Mouse (Mus musculus) heart, adult 2 months (tissue): Measurements from ENCODE around the gene Vamp3.

Source experiments
- CTCF ChIP-seq: fragments of 200-600 bp; IDR thresholded peaks from 2 replicates; pipeline ENCODE4 v1.8.1; 2022; ENCODE audit warnings: antibody characterized with exemption, mild to moderate bottlenecking, moderate library complexity
- POLR2A ChIP-seq: fragments of 200-500 bp; IDR thresholded peaks from 2 replicates; pipeline ENCODE4 v1.6.1; 2011; ENCODE audit warnings: mild to moderate bottlenecking, low read depth, low read length, control low read depth; ENCODE audit not compliant: insufficient read depth

- peak; percentile 94 for TF ChIP-seq CTCF
- no peak for TF ChIP-seq POLR2A
Observed at GRCm38 (mm10) chr4:151073108-151073744, 15.5 kb upstream of the Vamp3 start.
